Mouse (Mus musculus) 3134 (cell line): ENCODE data around the gene Pde2a.

Source experiments
- DNase-seq: peaks from one replicate; pipeline ENCODE4 v3.0.0-alpha.2; 2011; ENCODE audit warnings: low spot score; ENCODE audit not compliant: insufficient read length; ENCODE audit errors: extremely low read depth

Gene Pde2a

GRCm38 (mm10) chr7:101466581-101467081 lies 45.1 kb downstream of the Pde2a start:
- no peak for DNase-seq

- no peak for DNase-seq
Measured at GRCm38 (mm10) chr7:101471423-101471822, 49.9 kb downstream of the Pde2a start.

GRCm38 (mm10) chr7:101471968-101472480 lies 50.5 kb downstream of the Pde2a start:
- no peak for DNase-seq

- DNase-seq = peak; percentile 71
Measured at GRCm38 (mm10) chr7:101472598-101473558, 51.4 kb downstream of the Pde2a start.

GRCm38 (mm10) chr7:101474399-101474811 lies 52.9 kb downstream of the Pde2a start:
- DNase-seq = peak; percentile 82

GRCm38 (mm10) chr7:101476028-101476427 lies 54.5 kb downstream of the Pde2a start:
- no peak for DNase-seq

- DNase-seq = no peak
Measured at GRCm38 (mm10) chr7:101476493-101476892, 55.0 kb downstream of the Pde2a start.

DNA sequence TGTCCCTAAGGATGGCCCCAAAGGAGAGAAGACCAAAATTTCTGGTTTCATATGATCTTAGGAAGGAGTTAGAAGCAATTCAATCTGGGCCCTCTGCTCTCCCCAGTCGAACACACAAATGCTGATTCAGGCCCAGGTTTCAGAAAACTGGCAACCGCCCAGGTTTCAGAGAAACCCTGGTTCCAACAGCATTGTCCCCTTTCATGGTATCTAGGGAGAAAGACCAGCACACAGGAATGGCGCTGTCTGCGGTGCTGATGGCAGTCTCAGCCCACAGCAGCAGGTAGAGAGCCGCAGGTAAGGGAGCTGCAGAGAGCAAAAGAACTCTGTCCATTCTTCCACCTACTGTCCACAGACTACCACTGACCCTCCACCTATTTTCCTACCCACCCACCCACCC lies 55.7 kb downstream of the Pde2a start:
- no peak for DNase-seq

DNA sequence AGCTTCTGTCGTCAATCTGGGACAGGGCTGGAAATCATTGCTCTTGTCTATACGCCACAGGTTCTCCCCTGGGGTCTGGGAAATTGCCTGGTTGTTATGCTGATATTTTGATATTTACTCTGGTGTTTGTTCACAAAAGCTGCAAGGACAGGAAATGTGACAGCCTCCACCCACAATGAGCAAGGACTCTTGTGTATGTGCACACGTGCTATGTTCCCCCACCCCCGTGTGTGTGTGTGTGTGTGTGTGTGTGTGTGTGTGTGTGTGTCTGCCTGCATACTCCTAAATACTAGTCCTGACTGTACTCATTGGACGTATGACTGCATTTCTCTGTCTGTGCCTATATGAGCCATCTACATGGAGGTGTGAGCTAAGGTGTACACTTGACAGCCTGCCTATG lies 56.6 kb downstream of the Pde2a start:
- DNase-seq = no peak

GRCm38 (mm10) chr7:101479841-101480240 lies 58.4 kb downstream of the Pde2a start:
- no peak for DNase-seq

DNA sequence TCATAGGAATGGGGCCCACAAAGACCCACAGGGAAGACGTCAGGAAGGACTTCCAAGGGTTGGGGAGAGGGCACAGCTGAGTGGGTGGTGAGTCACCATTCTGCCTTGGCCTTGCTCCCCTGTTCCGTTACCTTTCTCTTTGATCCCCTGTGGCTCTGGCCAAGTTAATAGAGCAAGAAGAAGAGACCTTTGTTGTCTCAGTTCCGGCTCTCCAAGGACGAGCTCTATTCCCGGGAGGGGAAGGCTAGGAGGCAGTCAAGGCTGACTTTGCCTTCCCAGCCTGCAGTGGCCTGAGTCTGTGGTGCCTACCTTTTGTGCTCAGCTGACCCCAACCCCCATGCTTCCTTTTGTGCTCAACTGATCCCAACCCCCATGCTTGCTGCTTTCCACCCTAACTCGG lies 59.2 kb downstream of the Pde2a start:
- DNase-seq = no peak

- no peak for DNase-seq
Measured at GRCm38 (mm10) chr7:101481872-101482498, 60.5 kb downstream of the Pde2a start.

DNA sequence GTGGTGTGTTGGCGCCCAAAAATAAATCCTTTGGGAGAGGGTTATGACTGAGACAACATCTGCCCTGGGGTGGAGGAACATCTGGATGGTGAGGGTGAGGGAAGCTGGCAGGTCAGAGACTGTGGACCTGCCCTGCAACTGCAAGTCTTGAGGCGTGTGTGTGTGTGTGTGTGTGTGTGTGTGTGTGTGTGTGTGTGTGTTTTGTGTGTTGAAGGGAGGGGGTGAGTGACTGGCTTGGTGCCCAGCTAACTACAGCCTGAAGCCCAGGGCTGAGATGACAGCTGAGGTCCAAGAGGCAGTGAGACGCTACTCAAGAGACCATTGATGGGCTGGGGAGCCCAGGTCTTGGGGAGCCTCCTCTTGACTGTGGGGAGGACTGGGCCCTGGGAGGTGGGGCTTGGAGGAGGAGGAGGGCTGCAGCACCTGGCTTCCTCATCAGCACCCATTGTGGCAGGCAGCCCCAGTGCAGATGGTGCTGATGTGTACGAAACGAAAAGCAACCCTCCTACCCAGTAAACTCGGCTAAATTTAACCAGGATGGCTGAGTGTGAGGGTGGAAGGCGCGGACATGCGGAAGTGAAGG lies 61.1 kb downstream of the Pde2a start:
- no peak for DNase-seq

DNA sequence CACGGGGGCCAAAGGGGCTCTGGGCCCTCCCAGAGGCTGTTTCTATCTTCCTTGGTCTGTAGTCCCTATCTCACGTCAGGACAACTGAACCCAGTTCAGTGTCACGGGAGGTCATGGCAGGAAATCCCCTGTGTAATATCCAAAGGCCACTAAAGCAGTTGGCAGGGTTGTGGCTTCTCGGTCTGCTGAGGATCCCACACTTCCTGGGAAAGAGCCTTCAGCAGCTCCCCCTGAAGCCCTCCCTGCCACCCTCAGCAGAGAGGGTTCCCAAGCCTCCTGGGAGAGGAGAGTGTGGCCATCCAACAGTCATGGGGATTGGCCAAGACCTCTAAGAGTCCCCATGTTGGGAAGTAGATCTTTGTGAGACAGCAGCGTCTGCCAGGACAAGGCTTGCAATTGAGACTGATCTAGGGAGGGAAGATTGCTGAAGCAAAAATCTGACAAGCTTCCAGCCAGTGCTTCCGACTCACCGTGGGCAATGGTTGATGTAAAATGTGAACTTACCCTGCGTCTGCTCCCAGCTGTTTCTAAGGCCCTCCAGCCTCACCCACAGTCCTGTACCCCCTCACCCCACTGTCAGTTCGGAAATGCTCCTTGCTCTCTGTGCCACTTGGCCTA lies 62.1 kb downstream of the Pde2a start:
- no peak for DNase-seq

GRCm38 (mm10) chr7:101487102-101487501 lies 65.6 kb downstream of the Pde2a start:
- no peak for DNase-seq

- no peak for DNase-seq
Measured at GRCm38 (mm10) chr7:101490952-101491351, 69.5 kb downstream of the Pde2a start.

- DNase-seq = no peak
Measured at GRCm38 (mm10) chr7:101498385-101498784, 76.9 kb downstream of the Pde2a start.

DNA sequence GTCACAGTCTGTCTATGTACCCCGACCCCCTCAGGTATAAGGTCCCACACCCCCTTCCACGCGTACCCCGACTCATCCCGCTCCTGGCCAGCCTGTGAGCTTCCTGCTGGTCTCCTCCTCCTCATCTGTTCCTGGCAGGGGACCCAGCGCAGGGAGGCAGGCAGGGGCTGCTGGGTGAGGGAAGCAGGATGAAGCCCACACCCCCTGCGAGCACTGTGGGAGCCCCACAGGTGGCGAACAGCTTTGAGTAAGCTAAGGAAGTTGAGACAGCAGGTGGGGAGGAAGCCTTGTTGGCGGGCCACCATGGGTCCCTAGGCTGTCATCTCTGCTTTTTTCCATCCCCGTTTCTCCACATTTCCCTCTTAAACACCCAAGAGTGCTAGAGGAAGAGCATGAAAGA lies 77.8 kb downstream of the Pde2a start:
- no peak for DNase-seq

- no peak for DNase-seq
Measured at GRCm38 (mm10) chr7:101499701-101500100, 78.2 kb downstream of the Pde2a start.

DNA sequence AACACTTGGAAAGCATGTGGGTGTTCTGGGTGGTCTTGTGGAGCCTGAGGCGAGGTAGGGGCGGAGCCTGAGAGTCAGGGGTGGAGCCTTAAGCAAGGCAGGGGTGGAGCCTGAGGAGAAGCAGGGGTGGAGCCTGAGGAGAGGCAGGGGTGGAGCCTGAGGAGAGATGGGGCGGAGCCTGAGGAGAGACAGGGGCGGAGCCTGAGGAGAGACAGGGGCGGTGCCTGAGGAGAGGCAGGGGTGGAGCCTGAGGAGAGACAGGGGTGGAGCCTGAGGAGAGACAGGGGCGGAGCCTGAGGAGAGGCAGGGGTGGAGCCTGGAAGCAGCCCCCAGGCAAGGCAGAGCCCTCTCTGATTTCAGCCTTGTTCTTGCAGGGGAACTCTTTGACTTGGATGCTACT lies 79.7 kb downstream of the Pde2a start:
- DNase-seq = no peak

GRCm38 (mm10) chr7:101501675-101502074 lies 80.2 kb downstream of the Pde2a start:
- DNase-seq = peak; percentile 34
